Mouse (Mus musculus) ES-CJ7 (cell line): ENCODE data around the gene Tmem245.

Experiments used
- DNase-seq: peaks from one replicate; pipeline ENCODE4 v3.0.0; 2011; ENCODE audit warnings: low read depth, low spot score

Tmem245 gene

DNA sequence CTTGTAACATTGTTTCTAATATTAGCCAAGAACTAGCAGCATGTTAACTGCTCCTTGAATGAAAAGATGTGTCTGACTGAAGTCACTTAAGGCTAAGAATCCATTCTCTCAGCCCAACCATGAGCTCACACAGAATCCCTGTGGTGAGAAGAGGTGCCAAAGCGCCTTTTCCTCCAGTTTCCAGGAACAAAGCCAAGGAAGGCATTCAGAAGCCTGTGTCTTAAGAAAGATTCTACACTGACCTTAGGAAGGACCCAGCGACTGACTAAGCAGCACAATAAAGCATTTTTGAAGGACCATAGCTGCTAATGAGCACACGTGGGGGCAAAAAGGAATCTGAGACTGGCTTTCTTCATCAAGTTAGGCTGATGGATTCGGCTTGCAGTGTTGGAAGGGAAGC is 81.3 kb downstream of the Tmem245 start:
- no peak for DNase-seq

DNA sequence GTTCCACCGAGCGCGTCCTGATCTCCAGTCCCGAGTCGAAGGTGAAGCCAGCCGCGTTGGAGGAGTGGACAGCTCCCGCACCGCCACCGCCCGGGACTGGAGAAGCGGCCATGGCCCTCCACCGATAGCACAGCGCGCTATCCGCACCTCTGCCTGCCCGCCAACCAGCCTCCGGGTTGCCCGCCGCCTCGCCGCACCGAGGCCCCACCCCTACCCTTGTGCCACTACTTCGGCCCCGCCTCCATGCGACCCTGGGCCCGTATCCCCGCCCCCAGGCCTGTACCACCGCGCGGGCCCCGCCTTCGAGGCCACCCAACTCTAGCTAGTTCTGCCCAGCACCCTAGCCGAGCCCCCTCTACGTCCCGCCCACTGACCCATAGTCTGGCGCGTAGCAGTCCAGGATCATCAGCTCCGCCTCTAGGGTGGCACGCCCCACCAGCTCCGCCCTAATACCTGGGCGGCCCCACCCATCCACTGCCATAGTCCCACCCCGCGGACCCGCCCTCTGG is 82.2 kb downstream of the Tmem245 start, which contains the start of gene Ctnnal1:
Gene Ctnnal1, minus strand, starts transcription at position 186 of the 509 bp plus-strand sequence.
- peak; percentile 94 for DNase-seq

GRCm38 (mm10) chr4:56864417-56865001 is 82.7 kb downstream of the Tmem245 start:
- no peak for DNase-seq

DNA sequence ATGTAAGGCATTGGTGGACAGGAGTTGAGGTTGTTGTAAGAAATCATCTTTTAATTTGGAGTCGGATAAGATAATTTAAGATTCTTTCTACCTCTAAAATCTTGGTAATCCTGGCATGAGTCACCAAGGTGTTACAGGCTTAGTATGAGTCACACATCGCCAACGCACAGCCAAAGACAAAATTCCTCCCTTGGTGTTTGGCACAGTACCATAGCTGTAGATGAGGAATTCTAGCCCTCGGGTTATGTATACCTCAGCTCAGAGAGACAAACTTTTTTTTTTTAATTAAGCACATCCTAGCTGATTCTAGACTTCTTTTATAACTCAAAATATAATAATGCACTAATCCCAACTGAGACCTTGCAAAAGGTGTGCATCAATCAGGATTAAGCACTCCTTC is 83.2 kb downstream of the Tmem245 start:
- DNase-seq = no peak

- no peak for DNase-seq
Measured at GRCm38 (mm10) chr4:56861551-56861950, 85.7 kb downstream of the Tmem245 start.

DNA sequence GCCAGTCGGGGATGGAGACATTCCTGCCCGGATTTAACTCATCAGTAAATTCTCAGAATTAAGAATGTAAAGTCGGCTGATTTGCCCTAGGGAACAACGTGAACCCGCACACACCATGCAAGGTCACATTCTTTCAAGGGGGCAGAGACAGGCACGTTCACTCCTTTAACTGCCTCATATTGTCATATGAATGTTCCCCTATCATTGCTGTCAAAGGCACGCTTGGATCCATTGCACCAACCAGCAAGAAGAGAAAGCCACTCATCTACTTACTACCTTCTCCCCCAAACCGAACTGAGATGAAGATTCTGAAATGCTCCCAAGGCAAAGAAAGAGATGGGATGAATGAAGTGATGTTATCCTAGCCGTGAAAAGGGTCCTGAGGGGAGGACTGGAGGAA is 88.5 kb downstream of the Tmem245 start:
- peak; percentile 76 for DNase-seq

DNA sequence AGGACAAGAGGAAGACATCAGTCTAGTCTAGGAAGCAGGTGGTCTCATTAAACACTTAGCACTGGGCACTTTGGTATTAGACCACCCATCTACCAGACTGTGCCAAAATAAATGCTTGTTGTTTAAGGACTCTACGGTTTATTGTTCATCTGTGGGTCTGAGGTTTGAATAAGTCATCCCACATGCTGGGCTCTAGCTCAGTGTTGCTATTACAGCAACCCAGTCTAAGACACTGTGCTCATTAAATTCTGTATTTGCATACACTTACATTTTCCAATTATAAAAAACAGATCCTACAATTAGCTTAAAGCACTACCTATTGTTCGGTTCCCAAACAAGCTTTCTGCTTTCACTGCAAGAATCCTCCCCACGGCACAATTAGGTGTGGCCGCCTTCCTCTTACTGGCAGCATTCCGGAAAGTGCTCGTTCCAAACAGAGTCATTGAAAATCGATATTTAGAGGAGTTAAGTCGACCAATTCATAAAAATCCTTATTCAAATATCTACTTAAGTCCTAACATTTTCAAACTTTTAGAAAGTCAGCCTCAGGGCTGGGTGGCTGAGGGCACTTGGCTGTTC is 90.8 kb downstream of the Tmem245 start:
- no peak for DNase-seq

GRCm38 (mm10) chr4:56855935-56856334 is 91.3 kb downstream of the Tmem245 start:
- no peak for DNase-seq

- DNase-seq = no peak
Measured at GRCm38 (mm10) chr4:56850724-56851123, 96.5 kb downstream of the Tmem245 start.

DNA sequence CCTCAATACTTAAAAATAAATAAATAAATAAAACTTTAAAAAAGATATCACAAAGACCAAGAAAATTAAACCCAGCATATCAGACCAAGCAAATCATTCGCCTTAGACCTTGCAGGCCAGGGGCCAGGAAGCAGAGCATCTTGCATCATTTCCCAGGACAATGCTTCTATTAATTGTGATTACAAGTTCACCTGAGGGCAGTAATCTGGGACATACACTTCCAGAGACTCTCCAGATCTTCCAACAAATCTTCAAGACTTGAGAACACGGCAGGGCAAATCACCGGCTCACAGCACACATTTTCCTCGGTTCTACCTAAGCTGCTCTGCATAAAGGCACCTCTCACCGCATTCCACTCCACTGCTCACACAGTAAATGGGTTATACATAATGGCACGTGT is 99.2 kb downstream of the Tmem245 start:
- DNase-seq = no peak

DNA sequence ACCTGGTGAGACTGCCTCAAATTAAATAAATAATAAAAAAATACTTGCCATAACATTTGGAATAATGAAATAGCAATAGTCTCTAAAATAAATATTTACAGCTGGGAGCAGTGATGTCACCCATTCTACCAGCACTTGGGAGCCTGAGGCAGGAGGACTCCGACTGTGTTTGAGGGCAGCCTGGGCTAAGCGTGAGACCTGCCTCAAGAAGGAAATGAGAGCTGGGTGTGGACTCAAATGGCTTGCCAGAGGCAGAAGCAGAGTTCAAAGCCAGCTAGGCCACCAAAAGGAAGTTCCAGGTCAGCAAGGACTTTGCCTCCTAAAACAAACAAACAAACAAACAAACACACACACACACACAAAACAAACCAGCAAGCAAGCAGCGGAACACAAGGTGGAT is 99.8 kb downstream of the Tmem245 start:
- no peak for DNase-seq

DNA sequence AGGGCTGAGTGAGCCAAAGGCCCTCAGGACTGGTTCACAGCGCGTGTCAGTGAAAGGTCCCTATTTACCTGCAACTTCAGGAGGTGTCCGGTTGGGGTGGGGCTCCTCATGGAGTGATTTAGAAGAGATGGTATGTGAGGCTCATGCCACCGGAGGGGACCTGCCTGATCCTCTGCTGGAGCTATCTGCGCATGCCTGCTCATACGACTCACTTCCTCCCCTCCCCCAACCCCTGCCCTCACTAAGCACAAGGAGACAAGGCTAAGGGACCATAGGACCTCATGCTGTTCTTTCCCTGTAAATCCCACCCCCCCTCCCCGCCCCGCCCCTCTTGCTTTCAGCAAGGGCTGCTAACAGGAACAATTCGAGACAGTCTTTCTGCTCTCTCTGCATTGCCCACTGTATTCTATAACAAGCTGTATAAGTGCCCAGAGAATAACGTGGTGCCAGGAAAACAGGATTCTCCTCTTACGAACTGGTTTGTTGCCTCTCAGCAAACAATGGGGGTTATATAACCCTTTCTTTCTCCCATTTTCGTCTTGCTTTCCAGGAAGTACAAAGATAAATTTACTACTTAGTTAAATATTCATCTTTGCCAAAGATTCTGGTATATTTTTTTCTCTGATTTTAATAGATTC is 101.2 kb downstream of the Tmem245 start:
- DNase-seq = peak; percentile 95

- peak; percentile 42 for DNase-seq
Measured at GRCm38 (mm10) chr4:56844911-56845310, 102.3 kb downstream of the Tmem245 start.

DNA sequence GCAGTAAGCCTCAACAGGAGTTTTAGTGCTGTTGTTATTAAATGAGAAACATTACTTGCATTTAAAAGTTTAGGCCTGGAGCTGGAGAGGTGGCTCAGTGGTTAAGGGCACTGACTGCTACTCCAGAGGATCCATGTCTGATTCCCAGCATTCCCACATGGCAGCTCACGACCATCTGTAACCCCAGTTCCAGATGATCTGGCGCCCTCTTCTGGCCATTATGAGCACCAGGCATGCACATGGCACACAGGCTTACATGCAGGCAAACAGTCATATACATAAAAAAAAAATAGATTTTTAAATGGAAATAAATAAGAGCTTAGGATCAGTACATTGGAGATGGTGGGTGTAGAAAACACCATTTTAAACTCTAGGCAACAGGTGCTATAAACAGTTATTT is 103.3 kb downstream of the Tmem245 start:
- DNase-seq = peak; percentile 60

- DNase-seq = no peak
Measured at GRCm38 (mm10) chr4:56842501-56842900, 104.7 kb downstream of the Tmem245 start.

GRCm38 (mm10) chr4:56840297-56840696 is 106.9 kb downstream of the Tmem245 start:
- DNase-seq = no peak

GRCm38 (mm10) chr4:56837661-56838060 is 109.6 kb downstream of the Tmem245 start:
- DNase-seq = no peak

DNA sequence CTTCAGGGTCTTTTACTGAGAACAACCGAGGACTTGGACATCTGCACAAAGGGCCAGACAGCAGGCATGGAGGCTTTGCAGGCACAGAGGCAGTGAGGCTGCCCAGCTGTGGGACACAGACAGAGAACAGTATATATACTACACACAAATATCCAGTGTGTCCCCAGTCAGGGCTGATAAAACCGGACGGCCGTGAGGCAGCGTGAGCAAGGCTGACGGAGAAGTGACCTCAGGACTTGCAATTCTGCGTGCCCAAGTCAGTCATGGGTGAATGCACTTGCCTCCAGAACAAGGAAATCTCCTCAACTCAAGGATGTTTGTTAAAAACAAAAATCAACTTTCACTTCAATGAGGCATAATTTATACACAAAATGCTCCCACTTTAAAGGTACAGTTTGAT is 115.2 kb downstream of the Tmem245 start:
- no peak for DNase-seq

- DNase-seq = no peak
Measured at GRCm38 (mm10) chr4:56831013-56831609, 116.1 kb downstream of the Tmem245 start.

DNA sequence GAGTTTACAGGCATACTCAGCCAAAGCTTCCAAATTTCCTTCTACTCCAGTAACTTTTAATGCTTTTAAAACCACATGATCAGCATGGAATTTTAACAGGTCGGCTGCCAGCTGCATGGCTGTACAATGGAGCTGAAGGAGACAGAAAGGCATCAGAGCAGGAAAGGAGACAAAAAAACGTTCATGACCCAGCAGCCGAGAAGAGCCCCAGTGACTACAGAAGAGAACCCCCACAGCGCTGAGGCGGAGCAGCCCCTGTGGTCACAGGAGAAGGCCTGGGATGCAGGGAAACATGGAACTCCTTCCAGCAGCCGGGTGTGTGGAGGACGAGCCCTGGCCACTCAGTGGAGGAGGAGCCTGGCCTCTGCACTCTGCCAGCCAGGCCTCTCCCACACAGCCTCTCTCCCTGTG is 117.7 kb downstream of the Tmem245 start:
- no peak for DNase-seq

GRCm38 (mm10) chr4:56828932-56829331 is 118.3 kb downstream of the Tmem245 start:
- DNase-seq = no peak

GRCm38 (mm10) chr4:56824231-56824630 is 123.0 kb downstream of the Tmem245 start:
- DNase-seq = no peak
